Mouse (Mus musculus): ENCODE measurements at regions not wholly inside any gene's neighbourhood (a gene's known extent, or its start where the extent isn't known, plus 50 kb on each side); places are given as distances from the start of the nearest gene placed in this dataset.

GRCm38 (mm10) chr4:34328151-34328785, 222.5 kb upstream of the Akirin2 start:
- in situ Hi-C loops (cut with MboI, MseI), result no loop called here

- in situ Hi-C loops (cut with MboI, MseI), result no loop called here
Measured at GRCm38 (mm10) chr4:34336971-34337797, 213.6 kb upstream of the Akirin2 start.

DNA sequence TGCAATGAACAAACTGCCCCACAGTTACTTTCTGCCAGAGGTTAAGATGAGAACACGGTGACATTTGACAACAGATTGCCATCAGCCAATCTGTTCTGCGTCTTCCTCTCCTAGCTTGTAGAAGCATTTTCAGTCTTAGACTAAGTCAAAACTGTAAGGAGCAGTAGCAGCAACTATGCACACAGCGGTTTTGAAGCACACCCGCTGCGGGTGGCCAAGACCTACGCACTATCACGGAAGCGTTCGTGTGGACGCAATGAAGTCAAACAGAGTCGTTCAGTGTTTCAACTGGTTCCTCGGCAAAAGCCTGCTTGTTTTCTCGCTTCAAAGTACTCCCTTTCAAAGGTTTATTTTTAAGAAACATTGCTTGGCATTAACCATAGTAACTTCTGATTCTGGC, 212.9 kb upstream of the Akirin2 start:
- in situ Hi-C loops (cut with MboI, MseI), result no loop called here

DNA sequence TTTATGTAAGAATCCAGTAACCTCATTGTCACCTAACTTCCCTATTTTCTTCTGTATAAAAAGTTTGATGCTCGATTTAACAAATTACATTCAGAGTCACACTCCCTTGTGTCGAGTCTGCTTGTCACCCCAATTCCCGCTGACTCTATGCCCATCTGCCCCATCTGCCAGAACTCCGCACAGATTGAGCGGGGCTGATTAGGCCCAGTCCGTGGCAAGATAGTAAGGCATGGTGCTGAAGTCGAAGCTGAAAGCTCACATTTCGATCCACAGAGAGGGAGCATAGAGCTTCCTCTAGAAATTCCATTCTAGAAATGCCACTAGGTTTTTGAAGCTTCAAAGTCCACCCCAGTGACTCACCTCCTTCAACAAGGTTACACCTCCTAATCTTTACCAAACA, 210.7 kb upstream of the Akirin2 start:
- in situ Hi-C loops (cut with MboI, MseI), result no loop called here

- in situ Hi-C loops (cut with MboI, MseI), result no loop called here
Measured at GRCm38 (mm10) chr4:34371281-34372032, 179.3 kb upstream of the Akirin2 start.

GRCm38 (mm10) chr4:34386338-34386967, 164.3 kb upstream of the Akirin2 start:
- in situ Hi-C loops (cut with MboI, MseI), result no loop called here

GRCm38 (mm10) chr4:34391499-34391898, 159.2 kb upstream of the Akirin2 start:
- in situ Hi-C loops (cut with MboI, MseI), result no loop called here

- in situ Hi-C loops (cut with MboI, MseI), result no loop called here
Measured at GRCm38 (mm10) chr4:34403061-34403460, 147.7 kb upstream of the Akirin2 start.

- in situ Hi-C loops (cut with MboI, MseI), result no loop called here
Measured at GRCm38 (mm10) chr4:34407181-34407580, 143.6 kb upstream of the Akirin2 start.

GRCm38 (mm10) chr4:34420970-34421369, 129.8 kb upstream of the Akirin2 start:
- in situ Hi-C loops (cut with MboI, MseI), result loop anchor here in 1 of 2 experiments (5.0 kb wide), 1 partner anchor 59 kb away; no protein-coding TSS in a partner anchor

- in situ Hi-C loops (cut with MboI, MseI), result loop anchor here in 1 of 2 experiments (5.0 kb wide), 1 partner anchor 62 kb away; no protein-coding TSS in a partner anchor
Measured at GRCm38 (mm10) chr4:34424131-34424646, 126.5 kb upstream of the Akirin2 start.

GRCm38 (mm10) chr4:34429003-34429402, 121.7 kb upstream of the Akirin2 start:
- in situ Hi-C loops (cut with MboI, MseI), result no loop called here

GRCm38 (mm10) chr4:34429456-34430235, 121.1 kb upstream of the Akirin2 start:
- in situ Hi-C loops (cut with MboI, MseI), result no loop called here

- in situ Hi-C loops (cut with MboI, MseI), result no loop called here
Measured at GRCm38 (mm10) chr4:34437316-34437715, 113.4 kb upstream of the Akirin2 start.

- in situ Hi-C loops (cut with MboI, MseI), result no loop called here
Measured at GRCm38 (mm10) chr4:34449582-34449981, 101.2 kb upstream of the Akirin2 start.

DNA sequence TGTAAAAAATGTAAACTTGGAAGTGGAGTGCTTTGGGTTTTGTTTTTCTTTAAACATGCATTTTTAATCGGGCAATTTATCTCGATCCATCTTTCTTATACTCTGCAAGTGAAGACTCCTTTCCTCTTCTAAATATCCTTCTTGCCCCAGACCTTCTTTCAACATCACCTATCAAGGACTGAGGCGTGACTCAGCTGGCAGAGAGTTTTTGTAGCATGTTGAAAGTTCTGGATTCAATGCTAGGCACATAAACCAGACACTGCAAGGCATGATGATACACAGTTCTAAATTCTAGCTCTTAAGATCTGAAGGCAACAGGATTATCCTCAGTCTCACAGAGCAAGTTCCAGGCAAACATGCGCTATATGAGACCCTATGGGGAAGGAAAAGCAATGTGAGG, 88.1 kb upstream of the Akirin2 start:
- in situ Hi-C loops (cut with MboI, MseI), result no loop called here

DNA sequence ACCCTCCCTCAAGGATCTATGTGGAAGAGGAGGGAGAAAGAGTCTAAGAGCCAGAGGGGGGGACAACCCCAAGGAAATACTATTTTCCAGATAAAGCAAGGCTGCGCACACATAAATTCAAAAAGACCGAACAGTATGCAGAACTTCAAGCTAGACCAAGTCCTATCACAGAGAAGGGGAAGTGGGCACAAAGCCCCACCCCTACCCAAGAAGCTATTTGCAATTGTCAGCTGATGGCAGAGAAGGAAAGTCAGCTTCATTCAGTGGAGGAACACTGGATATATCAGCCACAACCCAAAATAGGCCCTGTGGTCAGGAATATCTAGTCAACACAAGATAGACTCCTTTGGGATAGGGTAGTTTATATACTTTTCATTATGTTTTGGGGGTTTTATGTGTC, 84.9 kb upstream of the Akirin2 start:
- in situ Hi-C loops (cut with MboI, MseI), result no loop called here

- in situ Hi-C loops (cut with MboI, MseI), result no loop called here
Measured at GRCm38 (mm10) chr4:34466309-34466708, 84.4 kb upstream of the Akirin2 start.

GRCm38 (mm10) chr4:34468096-34468495, 82.6 kb upstream of the Akirin2 start:
- in situ Hi-C loops (cut with MboI, MseI), result no loop called here

- in situ Hi-C loops (cut with MboI, MseI), result no loop called here
Measured at GRCm38 (mm10) chr4:34475792-34476448, 74.8 kb upstream of the Akirin2 start.

Measured in T-helper 17 cell (primary cell).